Mouse (Mus musculus) G1E (cell line): Measurements from ENCODE around the gene Znrf1. TPM values are rescaled to one million over a fixed set of nuclear protein-coding genes. Genes with fewer than 3 reads are reported as not detected.
A peak's percentile ranks its signal among the peaks of the same experiment; 100 is the strongest.
"Not testable (repeated sequence)": the region's sequence is repeated elsewhere in the genome, so short reads cannot be mapped to it uniquely, and the experiment has no call there.

Source experiments
- ATAC-seq: 2 replicates; pipeline ENCODE4 v1.8.0; 2016; ENCODE audit warnings: mild to moderate bottlenecking; ENCODE audit not compliant: insufficient number of reproducible peaks, poor library complexity, low FRiP score, severe bottlenecking; ENCODE audit errors: extremely low read depth
- DNase-seq: peaks from one replicate; pipeline ENCODE4 v3.0.0; 2012; ENCODE audit warnings: low spot score
- H3K27me3 ChIP-seq: 2 replicates; pipeline ENCODE4 v1.6.1; 2012; ENCODE audit warnings: mild to moderate bottlenecking, low read length, inconsistent platforms; ENCODE audit not compliant: insufficient read depth
- H3K36me3 ChIP-seq: replicated peaks from 2 replicates; pipeline ENCODE3; 2012; ENCODE audit warnings: mild to moderate bottlenecking, inconsistent platforms
- H3K4me1 ChIP-seq: 2 replicates; pipeline ENCODE4 v1.6.1; 2012; ENCODE audit warnings: low read depth, low read length, inconsistent platforms, mixed read lengths; ENCODE audit not compliant: insufficient read depth
- H3K4me3 ChIP-seq: 2 replicates; pipeline ENCODE4 v1.5.1; 2012; ENCODE audit warnings: low read depth, mild to moderate bottlenecking, inconsistent platforms, low read length, moderate library complexity, mixed read lengths
- H3K9me3 ChIP-seq: replicated peaks from 2 replicates; pipeline ENCODE4 v1.6.1; 2012; ENCODE audit warnings: inconsistent platforms
- CTCF ChIP-seq: IDR thresholded peaks from 2 replicates; pipeline ENCODE4 v1.5.1; 2012; ENCODE audit warnings: low read depth, low read length, inconsistent platforms, mixed read lengths
- GATA1 ChIP-seq: IDR thresholded peaks from 2 replicates; pipeline ENCODE4 v1.6.1; 2012; ENCODE audit warnings: borderline replicate concordance, low read length, inconsistent platforms, mixed read lengths
- GATA2 ChIP-seq: IDR thresholded peaks from 2 replicates; pipeline ENCODE4 v1.6.1; 2012; ENCODE audit warnings: low read depth, low read length, inconsistent platforms, borderline replicate concordance
- POLR2AphosphoS5 ChIP-seq: IDR thresholded peaks from 2 replicates; pipeline ENCODE4 v1.6.1; 2012; ENCODE audit warnings: low read depth, low read length, inconsistent platforms; ENCODE audit not compliant: insufficient replicate concordance
- TAL1 ChIP-seq: conservative IDR thresholded peaks from 2 replicates; pipeline ENCODE4 v1.6.1; 2012; ENCODE audit warnings: low read depth, low read length, inconsistent platforms, mixed read lengths
- polyA plus RNA-seq: library from polyadenylated mRNA; stranded (reverse); fragments of >175 nt; gene quantifications from 2 replicates; pipeline ENCODE4 v1.2.3, GENCODE M21; 2012
- total RNA-seq, 2 experiments: library from RNA; stranded (forward) in 1 of 2; stranded (reverse) in 1 of 2; fragments of 200-1000 nt in 1 of 2; fragments of >200 nt in 1 of 2; fragmentation: Nextera tagmentation in 1 of 2; gene quantifications; 2 replicates each; pipeline ENCODE4 v1.2.3; 2014 to 2017

The Znrf1 gene
- total and polyA plus RNA-seq, 3 experiments: 22.8 to 62.8 (median 47.6) TPM

DNA sequence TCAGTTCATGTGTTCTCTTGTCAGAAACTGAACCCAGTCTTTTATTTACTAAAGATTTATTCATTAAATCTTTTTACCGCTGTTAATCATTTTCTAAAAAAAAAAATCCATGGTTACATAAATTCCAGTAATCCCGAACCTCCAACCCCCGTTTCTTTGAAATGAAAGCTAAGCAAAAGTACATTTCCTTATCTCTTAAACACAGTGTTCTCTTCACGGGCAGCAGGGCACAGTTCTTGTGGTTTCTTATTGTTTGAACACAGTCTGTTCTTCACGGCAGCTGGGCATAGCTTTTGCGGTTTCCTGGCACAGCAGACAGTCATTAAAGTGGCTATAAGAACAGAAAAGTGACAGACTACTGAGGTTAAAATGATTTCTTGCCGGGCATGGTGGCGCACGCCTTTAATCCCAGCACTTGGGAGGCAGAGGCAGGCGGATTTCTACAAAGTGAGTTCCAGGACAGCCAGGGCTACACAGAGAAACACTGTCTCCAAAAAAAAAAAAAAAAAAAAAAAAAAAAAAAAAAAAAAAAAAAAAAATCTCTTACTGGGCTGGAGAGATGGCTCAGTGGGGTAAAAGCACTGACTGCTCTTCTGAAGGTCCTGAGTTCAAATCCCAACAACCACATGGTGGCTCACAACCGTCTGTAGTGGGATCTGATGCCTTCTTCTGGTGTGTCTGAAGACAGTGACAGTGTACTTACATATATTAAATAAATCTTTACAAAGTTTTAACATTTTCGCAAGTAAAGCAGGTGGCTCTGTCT, 108.6 kb downstream of the Znrf1 start:
- H3K27me3 ChIP-seq: not testable (repeated sequence)
- ATAC-seq: peak; percentile 72
- DNase-seq: peak; percentile 63

DNA sequence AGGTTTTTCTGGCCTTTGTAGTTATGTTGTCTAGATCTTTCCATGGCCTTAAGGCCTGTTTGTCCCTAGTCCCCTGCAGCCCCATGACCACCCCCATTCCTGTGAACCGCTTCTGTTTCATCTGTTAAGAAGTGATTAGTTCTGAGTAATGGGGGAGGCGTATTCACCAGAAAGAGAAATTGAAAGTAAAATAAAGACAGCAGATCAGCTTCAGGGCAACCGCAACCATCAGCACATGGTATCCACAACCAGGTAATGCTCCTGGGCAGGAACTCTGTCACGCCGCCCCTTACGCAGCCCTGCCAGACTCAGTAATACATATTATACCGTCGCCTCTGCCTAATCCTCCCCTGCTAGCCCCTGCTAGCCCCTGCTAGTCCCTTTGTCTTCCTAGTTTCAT, 109.8 kb downstream of the Znrf1 start:
- no peak for DNase-seq
- Histone ChIP-seq H3K36me3 (no peaks in the 10 kb centered on the region), H3K27me3 (peaks cover 5% of the 10 kb centered on the region; the same call in 1 of the 2 replicates), H3K4me1 (peaks cover 65% of the 10 kb centered on the region), H3K9me3 (no peaks in the 10 kb centered on the region), H3K4me3 (peak overlapping the region; percentile 56; the same call in 1 of the 2 replicates)
- TF ChIP-seq TAL1 (0 out of 2 replicates have a peak, but pooled peaks have one; percentile 7), CTCF (no peak)
- peak; percentile 2; the same call in 1 of the 2 replicates for ATAC-seq

More for the DNA sequence above, 108.6 kb downstream of the Znrf1 start:
- peak overlapping the region; percentile 86 for H3K4me3 ChIP-seq
- peak; percentile 90 for TF ChIP-seq TAL1
- H3K36me3 ChIP-seq, H3K9me3 ChIP-seq: not testable (repeated sequence)
- H3K4me1 ChIP-seq: peaks cover 75% of the 10 kb centered on the region

GRCm38 (mm10) chr8:111648834-111649233, 112.9 kb downstream of the Znrf1 start:
- Histone ChIP-seq H3K9me3 (no peaks in the 10 kb centered on the region), H3K4me3 (no peak overlapping the region), H3K36me3 (no peaks in the 10 kb centered on the region), H3K4me1 (peaks cover 51% of the 10 kb centered on the region), H3K27me3 (peaks cover 5% of the 10 kb centered on the region; the same call in 1 of the 2 replicates)
- ATAC-seq: no peak
- TF ChIP-seq TAL1 (no peak), GATA1 (no peak)
- DNase-seq: no peak

DNA sequence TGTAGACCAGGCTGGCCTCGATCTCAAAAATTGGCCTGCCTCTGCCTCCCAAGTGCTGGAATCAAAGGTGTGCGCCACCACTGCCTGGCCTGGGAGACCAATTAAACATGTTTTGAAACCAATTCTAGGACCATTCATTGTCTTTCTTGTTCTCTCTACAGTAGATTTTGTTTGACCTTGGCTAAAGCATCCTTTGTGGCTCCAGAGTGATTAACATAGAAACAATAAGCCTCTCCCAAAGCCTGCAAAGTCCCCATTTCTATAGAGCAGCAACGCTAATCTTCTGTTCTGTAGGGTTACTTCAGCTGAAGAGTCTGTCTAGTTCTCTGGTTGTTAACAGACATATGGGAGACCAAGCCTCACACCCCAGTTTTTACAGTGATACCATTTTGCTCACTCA, 114.8 kb downstream of the Znrf1 start:
- Histone ChIP-seq H3K4me1 (peaks cover 43% of the 10 kb centered on the region), H3K27me3 (peaks cover 5% of the 10 kb centered on the region; the same call in 1 of the 2 replicates), H3K4me3 (no peak overlapping the region), H3K9me3 (no peaks in the 10 kb centered on the region), H3K36me3 (peaks cover 6% of the 10 kb centered on the region)
- ATAC-seq (no peak), DNase-seq (no peak)
- TF ChIP-seq POLR2AphosphoS5 (no peak), TAL1 (no peak), GATA2 (no peak), CTCF (no peak), GATA1 (no peak)

DNA sequence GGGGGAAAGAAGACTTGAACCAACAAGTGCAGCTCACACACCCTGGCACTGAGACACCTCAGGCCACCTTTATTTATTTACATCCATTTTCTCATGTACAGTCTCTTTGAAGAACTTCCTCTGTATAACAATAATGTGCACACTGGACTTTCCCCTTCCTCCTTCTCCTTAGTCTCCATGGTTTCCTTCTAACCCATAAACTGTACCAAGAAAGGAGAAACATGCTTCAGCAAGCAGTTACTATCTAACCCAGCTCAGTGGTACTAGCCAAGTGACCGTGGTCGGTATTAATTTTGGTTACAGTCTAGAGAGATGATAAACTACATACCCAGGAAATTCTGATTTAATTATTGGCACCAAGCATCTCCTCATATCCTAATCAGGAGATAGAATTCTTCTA, 117.6 kb downstream of the Znrf1 start:
- Histone ChIP-seq H3K4me1 (peaks cover 35% of the 10 kb centered on the region), H3K9me3 (no peaks in the 10 kb centered on the region), H3K36me3 (peaks cover 8% of the 10 kb centered on the region), H3K4me3 (no peak overlapping the region), H3K27me3 (no peaks in the 10 kb centered on the region; the same call in 1 of the 2 replicates)
- DNase-seq (no peak), ATAC-seq (no peak)
- TF ChIP-seq GATA1 (no peak), POLR2AphosphoS5 (no peak), CTCF (no peak), GATA2 (no peak), TAL1 (no peak)

- Histone ChIP-seq H3K4me3 (no peak overlapping the region), H3K4me1 (peaks cover 36% of the 10 kb centered on the region), H3K36me3 (peaks cover 37% of the 10 kb centered on the region), H3K9me3 (no peaks in the 10 kb centered on the region), H3K27me3 (no peaks in the 10 kb centered on the region)
- DNase-seq (no peak), ATAC-seq (no peak; the same call in 1 of the 2 replicates)
- TF ChIP-seq CTCF (no peak), POLR2AphosphoS5 (no peak), GATA1 (no peak), TAL1 (no peak), GATA2 (no peak)
These were observed 121.5 kb downstream of the Znrf1 start for GRCm38 (mm10) chr8:111657312-111657854.
